Mouse (Mus musculus) stomach, embryonic 15.5 days (tissue): ENCODE measurements around the gene Olfr1359. TPM values are rescaled to one million over a fixed set of nuclear protein-coding genes. Genes with fewer than 3 reads are reported as not detected.
A peak's percentile ranks its signal among the peaks of the same experiment; 100 is the strongest.
"Not testable (repeated sequence)": the region's sequence is repeated elsewhere in the genome, so short reads cannot be mapped to it uniquely, and the experiment has no call there.

Experiments used
- ATAC-seq: fragments of 200-750 bp; cut with Nextera tagmentation; 2 replicates; pipeline ENCODE4 v1.8.0; 2017; ENCODE audit warnings: low read depth, moderate number of reproducible peaks, moderate TSS enrichment; ENCODE audit not compliant: insufficient read depth, low FRiP score
- H3K27ac ChIP-seq: fragments of 300-500 bp; sonication (generic); 2 replicates; pipeline ENCODE4 v1.5.1; 2015; ENCODE audit warnings: mild to moderate bottlenecking, inconsistent platforms
- H3K27me3 ChIP-seq: fragments of 300-500 bp; sonication (generic); replicated peaks from 2 replicates; pipeline ENCODE4 v1.6.1; 2015; ENCODE audit warnings: inconsistent platforms
- H3K36me3 ChIP-seq: fragments of 300-500 bp; sonication (generic); 2 replicates; pipeline ENCODE4 v1.6.1; 2015; ENCODE audit warnings: inconsistent platforms
- H3K4me1 ChIP-seq: fragments of 300-500 bp; sonication (generic); 2 replicates; pipeline ENCODE4 v1.6.1; 2015; ENCODE audit warnings: inconsistent platforms
- H3K4me2 ChIP-seq: fragments of 300-500 bp; sonication (generic); 2 replicates; pipeline ENCODE4 v1.6.1; 2015; ENCODE audit warnings: mild to moderate bottlenecking, inconsistent platforms
- H3K4me3 ChIP-seq: fragments of 300-500 bp; sonication (generic); replicated peaks from 2 replicates; pipeline ENCODE4 v1.5.1; 2015; ENCODE audit warnings: inconsistent platforms
- H3K9ac ChIP-seq: fragments of 300-500 bp; sonication (generic); 2 replicates; pipeline ENCODE4 v1.6.1; 2015; ENCODE audit warnings: inconsistent platforms
- H3K9me3 ChIP-seq: fragments of 300-500 bp; sonication (generic); 2 replicates; pipeline ENCODE4 v1.6.1; 2016; ENCODE audit warnings: inconsistent platforms
- WGBS: fragments of 180-500 bp; shearing (Covaris S2); methylation state at CpG from one replicate; pipeline ENCODE4 v1.1.7; 2015; 5-methylcytosine and 5-hydroxymethylcytosine counted together
- polyA plus RNA-seq: library from polyadenylated mRNA; unstranded; fragments of >200 nt; fragmentation: Nextera tagmentation; extraction: Ambion mirVana; gene quantifications from 2 replicates; pipeline ENCODE4 v1.2.1, GENCODE M21; 2015

The Olfr1359 gene
- polyA plus RNA-seq, 1 experiment from 2014 or later = not detected

GRCm38 (mm10) chr13:21733466-21733865 is 35.6 kb downstream of the Olfr1359 start:
- Histone ChIP-seq H3K27me3 (no peaks in the 10 kb centered on the region), H3K9me3 (no peaks in the 10 kb centered on the region), H3K36me3 (no peaks in the 10 kb centered on the region), H3K27ac (peak overlapping the region; percentile 33; the same call in 1 of the 2 replicates), H3K4me3 (no peak overlapping the region), H3K4me2 (no peak overlapping the region), H3K9ac (no peak overlapping the region), H3K4me1 (no peaks in the 10 kb centered on the region)
- ATAC-seq = no peak
- 73% methylated on average over 5 of the region's 5 CpGs for WGBS

GRCm38 (mm10) chr13:21734010-21734905 is 36.3 kb downstream of the Olfr1359 start:
- Histone ChIP-seq H3K4me2 (peak overlapping the region; percentile 67), H3K36me3 (no peaks in the 10 kb centered on the region), H3K4me3 (peak overlapping the region; percentile 55), H3K4me1 (no peaks in the 10 kb centered on the region), H3K27me3 (no peaks in the 10 kb centered on the region), H3K9me3 (no peaks in the 10 kb centered on the region), H3K27ac (peak overlapping the region; percentile 96), H3K9ac (peak overlapping the region; percentile 35; the same call in 1 of the 2 replicates)
- peak; percentile 66 for ATAC-seq
- under 1% methylated on average over 21 of the region's 21 CpGs for WGBS

DNA sequence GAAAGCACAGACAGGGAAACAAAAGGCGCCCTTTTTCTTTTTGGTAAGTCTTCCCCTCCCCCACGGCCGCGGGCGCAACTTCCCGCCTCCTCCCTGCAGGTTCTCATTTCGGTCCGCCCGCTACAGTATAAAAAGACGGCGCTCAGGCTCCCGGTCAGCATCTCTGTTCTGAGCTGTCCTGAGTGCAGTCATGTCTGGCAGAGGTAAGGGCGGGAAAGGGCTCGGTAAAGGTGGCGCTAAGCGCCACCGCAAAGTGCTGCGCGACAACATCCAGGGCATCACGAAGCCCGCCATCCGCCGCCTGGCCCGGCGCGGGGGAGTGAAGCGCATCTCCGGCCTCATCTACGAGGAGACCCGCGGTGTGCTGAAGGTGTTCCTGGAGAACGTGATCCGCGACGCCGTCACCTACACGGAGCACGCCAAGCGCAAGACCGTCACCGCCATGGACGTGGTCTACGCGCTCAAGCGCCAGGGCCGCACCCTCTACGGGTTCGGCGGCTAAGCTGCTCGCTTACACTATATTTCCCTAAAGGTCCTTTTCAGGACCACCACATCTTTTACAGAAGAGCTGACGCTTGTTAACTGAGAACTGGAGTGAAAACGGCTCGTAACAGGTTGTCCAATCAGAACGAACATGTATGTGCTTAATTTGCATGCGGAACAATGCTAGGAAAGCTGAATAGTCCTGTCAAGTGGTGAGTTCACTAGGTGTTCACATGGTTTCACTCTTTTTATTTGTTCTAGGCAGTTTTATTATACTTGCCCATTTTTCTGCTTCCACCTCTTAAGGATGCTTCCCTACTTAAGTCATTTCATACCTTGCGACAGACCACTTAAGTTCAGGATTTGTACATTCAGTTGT is 37.2 kb downstream of the Olfr1359 start, which contains the start of gene Hist1h4j:
Gene Hist1h4j, plus strand, starts transcription at position 159 of the 862 bp plus-strand sequence.
- Histone ChIP-seq H3K4me3 (peak within 1 kb of the TSS; percentile 55), H3K4me2 (peak within 1 kb of the TSS; percentile 67), H3K27ac (peak within 1 kb of the TSS; percentile 96), H3K9ac (peak within 1 kb of the TSS; percentile 35; the same call in 1 of the 2 replicates)
- under 1% methylated on average over 46 of the region's 56 CpGs for WGBS
- ATAC-seq = peak; percentile 92
- not testable (repeated sequence) for H3K27me3 ChIP-seq, H3K4me1 ChIP-seq, H3K36me3 ChIP-seq, H3K9me3 ChIP-seq

DNA sequence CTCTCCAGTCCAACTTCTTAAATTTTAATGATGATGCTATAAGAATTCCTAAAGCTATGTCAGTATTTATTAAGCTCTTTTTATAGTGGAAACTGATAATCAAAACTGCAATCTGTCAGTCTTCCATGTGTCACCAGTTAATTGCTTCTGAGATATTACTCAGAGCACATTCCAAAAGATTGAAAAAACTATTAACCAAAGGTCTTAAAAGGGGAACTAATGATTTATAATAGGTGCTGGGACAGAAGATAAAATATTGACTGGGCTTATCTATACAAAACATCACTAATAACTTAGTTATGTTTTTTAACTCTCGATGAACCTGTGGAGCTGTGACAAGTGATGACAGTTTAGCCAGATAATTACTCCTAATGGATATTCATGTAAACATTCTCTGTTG is 47.1 kb downstream of the Olfr1359 start:
- Histone ChIP-seq H3K9ac (no peak overlapping the region), H3K27me3 (no peaks in the 10 kb centered on the region), H3K9me3 (no peaks in the 10 kb centered on the region), H3K4me1 (peaks cover 7% of the 10 kb centered on the region; the same call in 1 of the 2 replicates), H3K36me3 (no peaks in the 10 kb centered on the region), H3K4me3 (no peak overlapping the region), H3K4me2 (no peak overlapping the region), H3K27ac (no peak overlapping the region)
- ATAC-seq = no peak
- WGBS = 38% methylated on average over 1 of the region's 1 CpGs

GRCm38 (mm10) chr13:21749387-21750158 is 51.7 kb downstream of the Olfr1359 start:
- peaks cover 11% of the 10 kb centered on the region; the same call in 1 of the 2 replicates for H3K4me1 ChIP-seq
- 2% methylated on average over 5 of the region's 5 CpGs for WGBS
- peak overlapping the region; percentile 97 for H3K27ac ChIP-seq
- peak overlapping the region; percentile 51 for H3K4me3 ChIP-seq
- H3K36me3 ChIP-seq = no peaks in the 10 kb centered on the region
- H3K9me3 ChIP-seq = no peaks in the 10 kb centered on the region
- ATAC-seq = no peak
- H3K9ac ChIP-seq = peak overlapping the region; percentile 59
- H3K4me2 ChIP-seq = peak overlapping the region; percentile 67
- H3K27me3 ChIP-seq = no peaks in the 10 kb centered on the region

DNA sequence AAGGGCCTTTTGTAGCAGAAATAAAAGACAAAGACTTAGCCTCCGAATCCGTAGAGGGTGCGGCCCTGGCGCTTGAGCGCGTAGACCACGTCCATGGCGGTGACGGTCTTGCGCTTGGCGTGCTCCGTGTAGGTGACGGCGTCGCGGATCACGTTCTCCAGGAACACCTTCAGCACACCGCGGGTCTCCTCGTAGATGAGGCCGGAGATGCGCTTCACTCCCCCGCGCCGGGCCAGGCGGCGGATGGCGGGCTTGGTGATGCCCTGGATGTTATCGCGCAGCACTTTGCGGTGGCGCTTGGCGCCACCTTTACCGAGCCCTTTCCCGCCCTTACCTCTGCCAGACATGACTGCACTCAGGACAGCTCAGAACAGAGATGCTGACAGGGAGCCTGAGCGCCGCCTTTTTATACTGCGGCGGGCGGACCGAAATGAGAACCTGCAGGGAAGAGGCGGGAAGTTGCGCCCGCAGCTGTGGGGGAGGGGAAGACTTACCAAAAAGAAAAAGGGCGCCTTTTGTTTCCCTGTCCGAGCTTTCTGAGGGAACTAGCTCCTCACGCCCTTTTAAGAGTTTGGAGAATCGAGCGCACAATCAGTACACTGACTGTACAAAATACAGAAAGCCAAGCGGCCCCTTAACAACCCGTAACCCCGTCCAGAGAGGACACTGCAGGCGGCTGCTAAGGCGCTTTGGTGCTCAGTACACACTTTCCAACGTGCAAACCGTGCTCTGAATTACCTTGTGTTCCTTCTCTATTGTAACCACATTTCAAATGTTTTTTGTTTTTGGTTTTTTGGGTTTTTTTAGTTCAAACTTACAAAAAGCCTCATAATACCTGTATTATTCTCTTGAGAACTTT is 52.5 kb downstream of the Olfr1359 start, which contains the start of gene Hist1h4k:
Gene Hist1h4k, minus strand, starts transcription at position 347 of the 859 bp plus-strand sequence.
- ATAC-seq = peak; percentile 82
- WGBS = under 1% methylated on average over 47 of the region's 56 CpGs
- Histone ChIP-seq H3K27ac (peak within 1 kb of the TSS; percentile 97), H3K9ac (peak within 1 kb of the TSS; percentile 59), H3K4me3 (peak within 1 kb of the TSS; percentile 51), H3K4me2 (peak within 1 kb of the TSS; percentile 67), H3K4me1 (peaks cover 11% of the 10 kb centered on the region; the same call in 1 of the 2 replicates)
- H3K27me3 ChIP-seq, H3K36me3 ChIP-seq, H3K9me3 ChIP-seq: not testable (repeated sequence)

DNA sequence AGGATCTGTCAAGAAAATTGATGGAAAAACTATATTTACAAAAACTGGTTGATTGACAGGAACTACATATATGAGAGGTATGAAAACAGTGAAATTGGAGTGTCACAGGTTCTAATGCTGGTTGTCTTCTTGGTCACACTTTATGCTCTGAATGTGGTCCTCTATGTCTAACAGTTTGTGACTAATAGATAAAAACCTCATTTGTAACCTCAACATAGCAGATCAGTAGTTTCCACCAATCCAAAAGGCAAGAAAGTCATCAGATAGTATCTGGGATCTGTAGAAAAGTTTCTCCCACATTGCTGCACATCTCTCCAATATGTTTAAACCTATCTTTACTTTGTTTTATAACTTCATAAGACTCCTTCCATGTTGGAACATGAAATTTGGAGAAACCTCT is 53.5 kb downstream of the Olfr1359 start:
- Histone ChIP-seq H3K27me3 (no peaks in the 10 kb centered on the region), H3K36me3 (no peaks in the 10 kb centered on the region), H3K4me3 (no peak overlapping the region), H3K9me3 (no peaks in the 10 kb centered on the region), H3K9ac (no peak overlapping the region), H3K27ac (0 out of 2 replicates have a peak overlapping the region, but pooled peaks have one; percentile 94), H3K4me1 (peaks cover 11% of the 10 kb centered on the region; the same call in 1 of the 2 replicates), H3K4me2 (no peak overlapping the region)
- ATAC-seq = no peak

- ATAC-seq = no peak
- 57% methylated on average over 3 of the region's 3 CpGs for WGBS
- no peaks in the 10 kb centered on the region for H3K27me3 ChIP-seq
- no peak overlapping the region for H3K4me3 ChIP-seq
- H3K4me1 ChIP-seq = peaks cover 11% of the 10 kb centered on the region; the same call in 1 of the 2 replicates
- no peaks in the 10 kb centered on the region for H3K36me3 ChIP-seq
- H3K4me2 ChIP-seq = peak overlapping the region; percentile 70; the same call in 1 of the 2 replicates
- no peaks in the 10 kb centered on the region for H3K9me3 ChIP-seq
- peak overlapping the region; percentile 94 for H3K27ac ChIP-seq
- no peak overlapping the region for H3K9ac ChIP-seq
Measured at GRCm38 (mm10) chr13:21751827-21752226, 53.9 kb downstream of the Olfr1359 start.

GRCm38 (mm10) chr13:21752356-21752755 is 54.4 kb downstream of the Olfr1359 start:
- Histone ChIP-seq H3K9ac (no peak overlapping the region), H3K4me1 (peaks cover 9% of the 10 kb centered on the region; the same call in 1 of the 2 replicates), H3K4me2 (peak overlapping the region; percentile 70; the same call in 1 of the 2 replicates), H3K27ac (peak overlapping the region; percentile 94), H3K4me3 (no peak overlapping the region; the same call in 1 of the 2 replicates), H3K36me3 (no peaks in the 10 kb centered on the region), H3K27me3 (no peaks in the 10 kb centered on the region), H3K9me3 (no peaks in the 10 kb centered on the region)
- 28% methylated on average over 3 of the region's 3 CpGs for WGBS
- ATAC-seq = no peak

- H3K4me1 ChIP-seq = peaks cover 7% of the 10 kb centered on the region; the same call in 1 of the 2 replicates
- no peaks in the 10 kb centered on the region for H3K36me3 ChIP-seq
- peak overlapping the region; percentile 94 for H3K27ac ChIP-seq
- no peaks in the 10 kb centered on the region for H3K27me3 ChIP-seq
- H3K9ac ChIP-seq = peak overlapping the region; percentile 39; the same call in 1 of the 2 replicates
- peak overlapping the region; percentile 47 for H3K4me3 ChIP-seq
- no peak for ATAC-seq
- no peaks in the 10 kb centered on the region for H3K9me3 ChIP-seq
- WGBS = 3% methylated on average over 10 of the region's 10 CpGs
- H3K4me2 ChIP-seq = peak overlapping the region; percentile 70
Measured at GRCm38 (mm10) chr13:21753051-21753523, 55.2 kb downstream of the Olfr1359 start.
